In the genomic region with DNA sequence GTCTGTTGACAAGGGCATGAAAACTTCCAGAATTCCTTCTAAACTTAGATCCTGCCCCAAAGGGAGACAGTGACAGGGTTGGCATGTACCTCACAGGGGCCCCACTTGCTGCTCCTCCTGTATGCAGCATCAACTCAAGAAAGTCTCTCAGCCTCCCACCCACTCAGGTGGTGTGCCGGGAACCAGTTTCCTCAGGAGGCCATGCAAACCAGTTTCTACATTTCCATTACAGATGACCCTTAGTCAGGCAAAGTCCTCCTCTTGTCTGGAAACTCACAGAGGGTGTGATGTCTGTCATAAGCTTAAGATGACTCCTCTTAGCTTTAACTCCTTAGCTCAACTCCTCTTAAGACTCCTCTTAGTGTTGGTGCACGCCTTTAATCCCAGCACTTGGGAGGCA, we compare ENCODE assay signal across 22 mouse cellular contexts. TPM values are rescaled to one million over a fixed set of nuclear protein-coding genes. Genes with fewer than 3 reads are reported as not detected.
DNase-seq lines count a peak whose midpoint lies in the region; ATAC-seq lines count a peak whose summit lies in the region.
"Had no signal": no experiment of that assay in that cellular context is flagged by ENCODE, and none has a peak within 500 bp of the region (broad histone marks: within the 10 kb centered on the region; RNA-seq: fewer than 3 reads in every experiment).

No protein-coding gene starts in this region.

- peak; percentile 56 for DNase-seq in midbrain, embryonic 11.5 days (ENCODE audit: low spot score, missing footprints)
- no peak for DNase-seq in midbrain, embryonic 14.5 days
- DNase-seq in R1 (ENCODE audit: low read depth, low spot score), result peak; percentile 11
- DNase-seq in frontal cortex, postnatal 25 days (ENCODE audit: low spot score in 2 of 2), result no peak
- DNase-seq: adrenal gland, adult 8-10 months; adrenal gland, postnatal 14 days; adrenal gland, postnatal 36 days; cerebellum, adult 11-12 months; cerebellum, adult 2 months; cerebellum, adult 9-10 months; cerebellum, postnatal 10 days; cerebellum, postnatal 25 days; forebrain, postnatal 0 days had no signal

- H3K9ac ChIP-seq in midbrain, embryonic 11.5 days (ENCODE audit: low read length), result no peak overlapping the region
- no peak overlapping the region for H3K9ac ChIP-seq in midbrain, embryonic 14.5 days (replicated peaks; ENCODE audit: low read length)
- H3K9ac ChIP-seq in hindbrain, embryonic 12.5 days, result no peak overlapping the region
- H3K9ac ChIP-seq: embryonic facial prominence, embryonic 12.5 days; forebrain, embryonic 13.5 days; forebrain, embryonic 15.5 days; forebrain, postnatal 0 days had no signal

- 90% methylated on average over 2 of the region's 2 CpGs for WGBS in midbrain, embryonic 11.5 days
- WGBS in midbrain, embryonic 14.5 days, result 84% methylated on average over 2 of the region's 2 CpGs
- WGBS in hindbrain, embryonic 12.5 days, result 87% methylated on average over 2 of the region's 2 CpGs

- no peak overlapping the region for H3K4me2 ChIP-seq in midbrain, embryonic 11.5 days
- H3K4me2 ChIP-seq in midbrain, embryonic 14.5 days (ENCODE audit: low read length), result no peak overlapping the region
- H3K4me2 ChIP-seq in hindbrain, embryonic 12.5 days (replicated peaks), result no peak overlapping the region
- H3K4me2 ChIP-seq: embryonic facial prominence, embryonic 12.5 days; forebrain, embryonic 13.5 days; forebrain, embryonic 15.5 days had no signal

- H3K4me3 ChIP-seq in midbrain, embryonic 11.5 days (ENCODE audit: low read depth, low read length), result no peak overlapping the region
- H3K4me3 ChIP-seq in midbrain, embryonic 14.5 days (replicated peaks; ENCODE audit: low read depth, low read length), result no peak overlapping the region
- no peak overlapping the region for H3K4me3 ChIP-seq in hindbrain, embryonic 12.5 days
- H3K4me3 ChIP-seq: embryonic facial prominence, embryonic 10.5 days; embryonic facial prominence, embryonic 12.5 days; forebrain, embryonic 13.5 days; forebrain, embryonic 15.5 days had no signal

- no peak overlapping the region for H3K27ac ChIP-seq in midbrain, embryonic 11.5 days (ENCODE audit: low read depth, low read length)
- no peak overlapping the region for H3K27ac ChIP-seq in midbrain, embryonic 14.5 days (replicated peaks; ENCODE audit: low read depth, low read length)
- no peak overlapping the region for H3K27ac ChIP-seq in hindbrain, embryonic 12.5 days
- H3K27ac ChIP-seq: embryonic facial prominence, embryonic 10.5 days; embryonic facial prominence, embryonic 12.5 days; forebrain, embryonic 13.5 days; forebrain, embryonic 15.5 days had no signal

- no peaks in the 10 kb centered on the region for H3K36me3 ChIP-seq in midbrain, embryonic 11.5 days (ENCODE audit: control insufficient read depth, insufficient read depth, low read length)
- no peaks in the 10 kb centered on the region for H3K36me3 ChIP-seq in midbrain, embryonic 14.5 days (ENCODE audit: control insufficient read depth, insufficient read depth, low read length)
- no peaks in the 10 kb centered on the region for H3K36me3 ChIP-seq in hindbrain, embryonic 12.5 days
- H3K36me3 ChIP-seq: embryonic facial prominence, embryonic 10.5 days; embryonic facial prominence, embryonic 12.5 days; forebrain, embryonic 15.5 days; G1E had no signal

- ATAC-seq in midbrain, embryonic 11.5 days (ENCODE audit: low FRiP score), result no peak
- ATAC-seq in midbrain, embryonic 14.5 days (ENCODE audit: low FRiP score, low TSS enrichment), result no peak
- ATAC-seq in hindbrain, embryonic 12.5 days (ENCODE audit: low FRiP score), result no peak
- ATAC-seq: activated CD4-positive, CD25-positive, alpha-beta regulatory T cell, adult 4 months; forebrain, embryonic 13.5 days; forebrain, embryonic 15.5 days; forebrain, postnatal 0 days; Patski had no signal

- H3K9me3 ChIP-seq in midbrain, embryonic 11.5 days (ENCODE audit: control insufficient read depth, low read length), result no peaks in the 10 kb centered on the region
- no peaks in the 10 kb centered on the region for H3K9me3 ChIP-seq in midbrain, embryonic 14.5 days (ENCODE audit: control insufficient read depth, low read length)
- H3K9me3 ChIP-seq in hindbrain, embryonic 12.5 days (replicated peaks), result no peaks in the 10 kb centered on the region
- H3K9me3 ChIP-seq: embryonic facial prominence, embryonic 10.5 days; embryonic facial prominence, embryonic 12.5 days; forebrain, embryonic 13.5 days; forebrain, embryonic 15.5 days; G1E had no signal

- H3K4me1 ChIP-seq in midbrain, embryonic 11.5 days (ENCODE audit: control insufficient read depth, insufficient read depth, low read length), result no peaks in the 10 kb centered on the region
- H3K4me1 ChIP-seq in midbrain, embryonic 14.5 days (ENCODE audit: control insufficient read depth, insufficient read depth, low read length), result no peaks in the 10 kb centered on the region
- H3K4me1 ChIP-seq in hindbrain, embryonic 12.5 days, result no peaks in the 10 kb centered on the region
- H3K4me1 ChIP-seq: embryonic facial prominence, embryonic 10.5 days; embryonic facial prominence, embryonic 12.5 days had no signal

- no peaks in the 10 kb centered on the region for H3K27me3 ChIP-seq in midbrain, embryonic 11.5 days (ENCODE audit: control insufficient read depth, insufficient read depth, low read length)
- H3K27me3 ChIP-seq in midbrain, embryonic 14.5 days (ENCODE audit: control insufficient read depth, insufficient read depth, low read length), result no peaks in the 10 kb centered on the region
- H3K27me3 ChIP-seq in hindbrain, embryonic 12.5 days, result no peaks in the 10 kb centered on the region
- H3K27me3 ChIP-seq: embryonic facial prominence, embryonic 12.5 days; forebrain, embryonic 13.5 days; forebrain, embryonic 15.5 days; Patski had no signal

RNA-seq across cellular contexts. Expression of gene Pou3f3, which starts 29.3 kb away (rescaled TPM):
- 26.3 and 27.9 TPM in 2 replicates for polyA plus RNA-seq in midbrain, embryonic 11.5 days (2014; fragmentation: Nextera tagmentation; extraction: Ambion mirVana)
- 20.0 and 24.5 TPM in 2 replicates for polyA plus RNA-seq in midbrain, embryonic 14.5 days (2014; fragmentation: Nextera tagmentation; extraction: Ambion mirVana)
- 28.8 and 29.2 TPM in 2 replicates for polyA plus RNA-seq in hindbrain, embryonic 12.5 days (2016; fragmentation: Nextera tagmentation; extraction: Ambion mirVana)
- polyA plus RNA-seq: C2C12, G1E had no signal

Comparison
In these comparisons a context has a peak if more than half of its experiments do, and no peak if none do; other contexts are left out.
1. DNase-seq: peak in midbrain, embryonic 11.5 days (single experiment) and R1 (single experiment); none in midbrain, embryonic 14.5 days (single experiment) and frontal cortex, postnatal 25 days (0 of 2).